Comparison of ENCODE assay signal across 9 mouse cellular contexts in genomic region chr1:131427140-131427821, GRCm38 (mm10).
A peak's percentile ranks its signal among the peaks of the same experiment; 100 is the strongest.
DNase-seq lines count a peak whose midpoint lies in the region; ATAC-seq and TF ChIP-seq lines count a peak whose summit lies in the region.
"Had no signal": no experiment of that assay in that cellular context is flagged by ENCODE, and none has a peak within 500 bp of the region (broad histone marks: within the 10 kb centered on the region; RNA-seq: fewer than 3 reads in every experiment).

No protein-coding gene starts in this region.

- peaks cover 15% of the 10 kb centered on the region for H3K4me1 ChIP-seq in heart, adult 2 months (ENCODE audit: control insufficient read depth, insufficient read depth, low read length)
- H3K4me1 ChIP-seq in ES-Bruce4 (ENCODE audit: control insufficient read depth, insufficient read depth, low read length) = peaks cover 4% of the 10 kb centered on the region
- peaks cover 20% of the 10 kb centered on the region for H3K4me1 ChIP-seq in forebrain, postnatal 0 days (ENCODE audit: insufficient read depth)
- peaks cover 17% of the 10 kb centered on the region for H3K4me1 ChIP-seq in lung, embryonic 15.5 days

- no peak overlapping the region for H3K4me2 ChIP-seq in forebrain, postnatal 0 days (ENCODE audit: low read depth)
- no peak overlapping the region for H3K4me2 ChIP-seq in lung, embryonic 15.5 days

- no peak overlapping the region for H3K9ac ChIP-seq in heart, adult 2 months (ENCODE audit: low read depth, low read length)
- H3K9ac ChIP-seq in ES-Bruce4 (ENCODE audit: low read depth, poor library complexity, severe bottlenecking) = no peak overlapping the region
- H3K9ac ChIP-seq in forebrain, postnatal 0 days = no peak overlapping the region
- H3K9ac ChIP-seq in lung, embryonic 15.5 days = no peak overlapping the region

- H3K4me3 ChIP-seq in heart, adult 2 months = no peak overlapping the region
- no peak overlapping the region for H3K4me3 ChIP-seq in ES-Bruce4 (ENCODE audit: low read depth, low read length)
- H3K4me3 ChIP-seq in forebrain, postnatal 0 days (ENCODE audit: low read depth, low read length) = no peak overlapping the region
- H3K4me3 ChIP-seq in lung, embryonic 15.5 days = no peak overlapping the region

- peak overlapping the region; percentile 26; the same call in 1 of the 2 replicates for H3K27ac ChIP-seq in heart, adult 2 months
- H3K27ac ChIP-seq in ES-Bruce4 (ENCODE audit: insufficient read depth, low read length) = peak overlapping the region; percentile 95
- H3K27ac ChIP-seq in forebrain, postnatal 0 days (ENCODE audit: low read depth, low read length) = peak overlapping the region; percentile 45
- H3K27ac ChIP-seq in lung, embryonic 15.5 days = peak overlapping the region; percentile 79

- H3K9me3 ChIP-seq in ES-Bruce4 (replicated peaks; ENCODE audit: control insufficient read depth, insufficient read depth, low read length, poor library complexity, severe bottlenecking) = no peaks in the 10 kb centered on the region
- no peaks in the 10 kb centered on the region for H3K9me3 ChIP-seq in forebrain, postnatal 0 days (ENCODE audit: low read length)
- H3K9me3 ChIP-seq in lung, embryonic 15.5 days = no peaks in the 10 kb centered on the region

- no peak for TF ChIP-seq EP300 in heart, adult 2 months (IDR thresholded peaks at IDR 0.05; ENCODE audit: insufficient read depth, low read depth, low read length)
- 0 out of 2 replicates have a peak, but pooled peaks have one; percentile 25 for TF ChIP-seq EP300 in ES-Bruce4 (IDR thresholded peaks at IDR 0.05; ENCODE audit: insufficient read depth, low read depth, low read length)

- peaks cover 22% of the 10 kb centered on the region for H3K36me3 ChIP-seq in heart, adult 2 months (ENCODE audit: control insufficient read depth, insufficient read depth, low read length)
- H3K36me3 ChIP-seq in ES-Bruce4 (ENCODE audit: control insufficient read depth, insufficient read depth, low read length, poor library complexity, severe bottlenecking) = peaks cover 2% of the 10 kb centered on the region; the same call in 1 of the 2 replicates
- H3K36me3 ChIP-seq in forebrain, postnatal 0 days (ENCODE audit: insufficient read depth) = no peaks in the 10 kb centered on the region
- H3K36me3 ChIP-seq in lung, embryonic 15.5 days = no peaks in the 10 kb centered on the region

- TF ChIP-seq POLR2A in heart, adult 2 months (IDR thresholded peaks at IDR 0.05; ENCODE audit: insufficient read depth, low read depth, low read length) = no peak
- TF ChIP-seq POLR2A in ES-Bruce4 (IDR thresholded peaks at IDR 0.05; ENCODE audit: insufficient read depth, low read length) = no peak

- no peak for DNase-seq in heart, adult 2 months
- no peak for DNase-seq in heart, adult 8-10 months (ENCODE audit: low spot score)
- DNase-seq in forebrain, postnatal 0 days = peak; percentile 27
- DNase-seq in thymus, postnatal 14 days = peak; percentile 65
- DNase-seq in c-Kit-positive CD71-positive TER-119-positive erythroid progenitor cells, embryonic 14.5 days (ENCODE audit: low spot score) = no peak

- H3K79me2 ChIP-seq in heart, adult 2 months (replicated peaks; ENCODE audit: control insufficient read depth, insufficient read depth, low read length) = no peaks in the 10 kb centered on the region; the same call in 1 of the 2 replicates

- ATAC-seq in forebrain, postnatal 0 days = 0 out of 2 replicates have a peak, but pooled peaks have one; percentile 19
- ATAC-seq in lung, embryonic 15.5 days (ENCODE audit: borderline replicate concordance, extremely low read depth, low FRiP score, low TSS enrichment) = no peak
- no peak for ATAC-seq in activated CD4-positive, CD25-positive, alpha-beta regulatory T cell, adult 4 months
- ATAC-seq: Patski had no signal

- intact Hi-C loops in heart, adult 2 months (cut with DNase I) = loop anchor here (5.0 kb wide), 1 partner anchor 80 kb away; no protein-coding TSS in a partner anchor

- H3K27me3 ChIP-seq in heart, adult 2 months (ENCODE audit: control insufficient read depth, insufficient read depth, low read length) = no peaks in the 10 kb centered on the region
- H3K27me3 ChIP-seq in ES-Bruce4 (ENCODE audit: control insufficient read depth, insufficient read depth, low read length, poor library complexity, severe bottlenecking) = no peaks in the 10 kb centered on the region
- H3K27me3 ChIP-seq in forebrain, postnatal 0 days (ENCODE audit: insufficient read depth, low read length) = no peaks in the 10 kb centered on the region
- no peaks in the 10 kb centered on the region for H3K27me3 ChIP-seq in lung, embryonic 15.5 days
- H3K27me3 ChIP-seq: Patski had no signal

- 44% methylated on average over 5 of the region's 5 CpGs for WGBS in heart, adult 2 months
- WGBS in forebrain, postnatal 0 days = 9% methylated on average over 5 of the region's 5 CpGs
- WGBS in lung, embryonic 15.5 days = 24% methylated on average over 5 of the region's 5 CpGs

- no peak for TF ChIP-seq CTCF in heart, adult 2 months (IDR thresholded peaks at IDR 0.05)
- no peak for TF ChIP-seq CTCF in ES-Bruce4 (IDR thresholded peaks at IDR 0.05; ENCODE audit: low read depth, low read length)
- no peak for TF ChIP-seq CTCF in forebrain, postnatal 0 days (IDR thresholded peaks at IDR 0.05; ENCODE audit: low read depth)

Comparison
In these comparisons a context has a peak if more than half of its experiments do, and no peak if none do; other contexts are left out.
1. DNase-seq: peak in forebrain, postnatal 0 days (single experiment) and thymus, postnatal 14 days (single experiment); none in heart, adult 2 months (0 of 2), heart, adult 8-10 months (single experiment) and c-Kit-positive CD71-positive TER-119-positive erythroid progenitor cells, embryonic 14.5 days (single experiment).
2. H3K27ac ChIP-seq: peak in every context shown above with its lines; median percentile 95 in ES-Bruce4; 79 in lung, embryonic 15.5 days; 45 in forebrain, postnatal 0 days; 26 in heart, adult 2 months.